Mouse (Mus musculus) gastrocnemius, postnatal 36 days (tissue): ENCODE measurements at regions not wholly inside any gene's neighbourhood (a gene's known extent, or its start where the extent isn't known, plus 50 kb on each side); places are given as distances from the start of the nearest gene placed in this dataset.

Experiments
- DNase-seq, 2 experiments: peaks; one replicate each; pipeline ENCODE4 v3.0.0; 2022
- intact Hi-C: fragments of 180-260 bp; cut with DNase I; formaldehyde crosslinking; loops from one replicate; pipeline ENCODE4 v1.15.1; 2025

DNA sequence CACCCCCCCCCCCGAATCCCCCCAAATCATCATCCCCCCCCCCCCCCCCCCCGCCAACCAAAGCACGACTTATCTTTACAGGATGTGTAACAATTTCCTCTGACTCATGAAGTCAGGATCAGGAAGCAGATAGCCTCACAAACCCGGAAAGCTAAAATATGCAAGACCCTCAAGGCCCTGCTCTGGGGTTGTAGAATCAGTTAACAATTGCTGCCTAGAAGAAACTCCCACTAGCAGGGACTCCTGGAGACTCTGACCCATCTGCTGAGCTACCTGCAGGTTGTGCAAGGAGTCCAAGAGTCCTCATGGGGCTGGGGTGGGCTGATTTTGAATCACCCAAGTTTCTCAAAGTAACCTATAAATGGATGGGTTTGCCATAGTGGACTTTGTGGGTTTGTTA lies 79.9 kb downstream of the Enc1 start:
- DNase-seq, result no peak
- intact Hi-C loops, result no loop called here

DNA sequence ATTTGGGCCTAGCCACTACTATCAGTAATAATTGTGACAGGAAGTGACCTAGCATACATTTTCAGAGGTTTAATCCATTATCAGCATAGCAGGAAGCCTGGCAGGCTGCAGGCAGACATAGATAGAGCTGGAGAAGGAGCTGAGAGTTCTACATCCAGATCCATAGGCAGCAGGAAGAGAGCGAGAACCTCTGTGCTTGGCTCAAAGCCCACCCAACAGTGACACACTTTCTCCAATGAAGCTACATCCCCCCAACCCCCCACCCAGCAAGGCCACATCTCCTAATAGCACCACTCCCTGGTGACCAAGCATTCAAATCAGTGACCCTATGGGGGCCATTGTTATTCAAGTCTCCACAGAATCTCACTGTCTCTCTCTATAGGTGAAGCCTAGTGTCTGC lies 79.4 kb downstream of the Enc1 start:
- intact Hi-C loops, result no loop called here
- DNase-seq, result no peak

DNA sequence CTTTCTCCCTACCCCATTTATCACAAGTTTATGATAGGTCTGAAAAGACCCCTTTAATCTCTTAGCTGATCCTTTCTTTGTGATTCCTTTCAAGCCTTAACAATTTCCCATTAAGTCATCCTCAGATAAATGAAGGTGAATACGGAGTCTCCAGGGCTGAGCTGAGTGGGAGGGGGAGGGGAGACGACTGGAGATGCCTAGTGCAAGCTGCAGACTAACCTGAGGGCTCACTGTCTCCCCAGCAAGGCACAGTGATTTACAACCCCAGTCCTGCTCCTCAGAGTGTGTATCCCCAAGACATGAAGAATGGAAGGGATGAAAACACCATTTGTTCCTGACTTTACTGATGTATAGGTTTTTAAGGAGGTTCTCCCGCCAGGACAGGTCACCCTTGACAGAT lies 76.7 kb downstream of the Enc1 start:
- intact Hi-C loops, result no loop called here

DNA sequence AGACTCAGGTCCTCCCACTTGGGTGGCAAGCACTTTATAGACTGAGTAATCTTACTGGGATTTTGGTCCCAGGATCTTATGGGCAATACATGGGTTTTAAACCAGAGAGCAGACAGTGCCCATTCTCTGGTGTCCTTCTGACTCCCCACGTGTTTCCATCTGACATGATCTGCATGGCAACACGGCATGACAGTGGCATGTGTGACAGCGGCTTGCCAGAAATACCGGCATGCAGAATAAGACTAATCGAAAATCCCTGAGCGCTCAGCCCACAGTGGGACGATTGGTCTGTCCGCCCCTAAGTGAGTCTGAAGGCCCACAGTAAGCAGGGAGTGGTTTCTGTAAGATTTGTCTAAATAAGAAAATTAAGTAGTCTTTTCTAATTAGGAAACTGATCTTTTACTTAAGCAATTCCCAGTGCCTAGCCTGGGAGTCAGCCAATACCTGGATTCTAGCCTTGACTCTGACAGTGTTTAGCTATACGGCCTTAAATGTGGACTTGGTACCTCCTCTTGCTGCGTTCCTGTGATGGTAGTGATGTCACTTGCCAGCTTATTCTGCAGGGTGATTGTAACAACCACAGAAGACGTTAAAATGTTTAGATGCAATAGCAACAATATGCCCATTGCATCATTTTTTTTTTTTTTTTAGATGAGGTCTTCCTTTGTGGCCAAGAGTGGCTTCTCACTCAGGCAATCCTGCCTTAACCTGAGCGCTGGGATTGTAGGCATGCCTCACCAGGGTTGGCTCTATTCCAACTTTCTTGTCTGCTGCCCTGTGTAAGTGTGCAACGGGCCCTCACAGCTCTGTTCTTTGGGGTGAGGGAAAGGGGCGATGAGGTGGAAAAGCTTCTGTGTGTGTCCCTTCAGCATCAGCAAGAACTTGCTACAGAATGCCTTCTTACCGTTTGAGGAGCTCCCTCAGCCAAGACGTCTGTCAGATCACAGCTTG lies 71.8 kb downstream of the Enc1 start:
- intact Hi-C loops, result no loop called here
- DNase-seq, result no peak

More for the DNA sequence above, 76.7 kb downstream of the Enc1 start:
- DNase-seq, result no peak

DNA sequence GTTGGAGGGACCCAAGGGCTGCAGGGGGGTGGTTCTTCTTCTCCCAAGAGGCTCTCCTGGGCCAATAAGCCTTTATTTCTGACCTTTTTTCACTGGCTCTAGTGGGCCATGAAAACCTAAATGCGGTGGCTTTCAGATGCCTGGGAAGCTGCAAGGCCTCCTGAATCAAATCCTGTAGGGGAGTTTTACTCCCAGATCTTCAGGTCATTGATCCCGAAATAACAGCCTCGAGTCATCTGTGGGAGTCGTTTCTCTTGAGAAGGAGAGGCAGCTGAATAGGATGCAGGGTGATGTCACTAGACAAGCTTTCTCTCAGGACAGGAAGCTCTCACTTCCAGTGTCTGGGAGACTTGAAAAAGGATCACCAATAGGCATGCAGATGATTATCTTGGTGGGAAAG lies 70.4 kb downstream of the Enc1 start:
- intact Hi-C loops, result no loop called here
- no peak for DNase-seq

DNA sequence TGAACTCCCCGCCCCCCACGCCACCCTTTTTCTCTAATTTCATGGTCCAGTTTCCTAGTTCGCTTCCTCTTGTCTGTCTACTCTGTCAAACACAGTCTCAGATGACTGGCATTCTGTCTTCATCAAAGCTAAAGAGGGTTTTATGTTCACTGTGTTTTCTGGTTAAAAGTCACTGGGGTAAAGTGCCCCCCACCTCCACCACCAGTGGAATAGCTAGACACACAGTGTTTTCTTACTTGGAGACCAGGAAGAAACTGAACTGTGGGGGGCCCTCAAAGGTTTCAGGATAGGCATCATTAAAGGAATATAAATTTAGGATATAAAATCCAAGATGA lies 69.9 kb downstream of the Enc1 start:
- intact Hi-C loops, result no loop called here
- DNase-seq, result no peak

DNA sequence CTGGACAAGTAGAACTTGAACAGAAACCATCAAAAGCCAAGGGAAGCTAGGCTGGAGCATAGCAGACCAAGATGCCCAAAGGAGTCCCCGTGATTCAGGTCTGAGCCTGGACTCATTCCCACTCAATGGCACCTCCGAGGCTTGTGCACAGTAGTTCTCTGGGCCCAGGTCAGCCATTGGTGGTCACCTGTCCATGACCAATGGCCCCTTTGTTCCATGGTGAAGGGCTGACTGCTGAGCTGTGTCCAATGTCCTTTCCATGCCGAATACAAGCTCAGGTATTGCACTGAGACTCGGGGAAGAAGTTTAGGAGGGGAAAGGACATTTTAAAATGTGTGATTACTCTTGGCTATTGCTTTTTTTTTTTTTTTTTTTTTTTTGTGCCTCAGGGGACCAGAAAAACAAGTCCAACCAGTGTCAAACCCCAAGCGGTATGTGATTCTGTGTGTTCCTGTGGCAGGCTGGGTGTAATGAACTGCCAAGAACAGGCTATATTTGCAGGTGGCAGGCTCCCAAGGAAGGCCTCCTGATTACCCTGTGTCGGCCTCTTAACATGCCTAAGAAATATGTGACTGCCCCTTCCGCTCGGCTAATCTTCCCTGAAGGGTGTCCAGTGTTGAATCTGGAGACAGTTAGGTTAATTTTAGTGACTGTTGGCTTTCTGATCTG lies 69.4 kb downstream of the Enc1 start:
- intact Hi-C loops, result no loop called here
- peak; percentile 16 to 26 for DNase-seq

DNA sequence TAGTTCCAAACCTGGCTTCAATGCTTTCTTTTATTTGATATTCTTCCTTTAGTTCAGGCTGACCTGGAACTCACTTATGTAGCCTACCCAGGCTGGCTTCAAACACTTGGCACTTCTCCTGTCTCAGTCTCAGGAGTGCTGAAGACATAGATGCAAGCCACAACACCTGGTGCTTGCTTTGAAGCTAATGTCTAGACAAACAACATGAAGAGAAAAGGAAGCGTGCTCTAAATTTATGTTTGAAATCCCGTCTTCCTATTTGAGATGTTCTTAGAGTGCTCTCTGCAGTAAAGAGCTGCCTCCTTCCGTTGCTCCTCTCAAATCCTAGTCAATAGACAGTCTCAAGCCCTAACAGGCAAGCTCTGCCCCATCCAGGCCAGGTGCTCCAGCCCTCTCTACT lies 68.5 kb downstream of the Enc1 start:
- intact Hi-C loops, result no loop called here
- DNase-seq, result no peak

DNA sequence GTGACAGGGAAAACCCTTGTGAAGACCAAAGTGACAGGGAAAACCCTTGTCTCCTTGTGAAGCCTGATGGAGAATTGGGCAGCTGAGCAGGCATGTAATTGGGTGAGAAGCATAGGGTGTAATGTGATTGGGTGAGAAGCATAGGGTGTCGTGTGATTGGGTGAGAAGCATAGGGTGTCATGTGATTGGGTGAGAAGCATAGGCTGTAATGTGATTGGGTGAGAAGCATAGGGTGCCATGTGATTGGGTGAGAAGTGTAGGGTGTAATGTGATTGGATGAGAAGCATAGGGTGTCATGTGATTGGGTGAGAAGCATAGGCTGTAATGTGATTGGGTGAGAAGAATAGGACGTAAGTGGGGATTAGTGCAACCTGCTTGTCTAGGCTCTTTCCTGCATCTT lies 67.5 kb downstream of the Enc1 start:
- no peak for DNase-seq
- intact Hi-C loops, result no loop called here
